Mouse (Mus musculus) heart, adult 2 months (tissue): ENCODE results near the gene Trpm5. TPM values are rescaled to one million over a fixed set of nuclear protein-coding genes. Genes with fewer than 3 reads are reported as not detected.

Experiments used
- DNase-seq, 2 experiments: peaks; one replicate each; pipeline ENCODE4 v3.0.0; 2021
- H3K27ac ChIP-seq: fragments of 200-600 bp; 2 replicates; pipeline ENCODE4 v1.8.1; 2022
- H3K27me3 ChIP-seq: fragments of 200-500 bp; 2 replicates; pipeline ENCODE4 v1.6.1; 2012; ENCODE audit warnings: mild to moderate bottlenecking, low read length, inconsistent platforms, mixed read lengths; ENCODE audit not compliant: control insufficient read depth, insufficient read depth
- H3K36me3 ChIP-seq: fragments of 200-500 bp; 2 replicates; pipeline ENCODE4 v1.6.1; 2012; ENCODE audit warnings: low read length, inconsistent platforms; ENCODE audit not compliant: control insufficient read depth, insufficient read depth
- H3K4me1 ChIP-seq: fragments of 200-500 bp; 2 replicates; pipeline ENCODE4 v1.6.1; 2011; ENCODE audit warnings: low read length; ENCODE audit not compliant: control insufficient read depth, insufficient read depth
- H3K4me3 ChIP-seq: fragments of 200-600 bp; 2 replicates; pipeline ENCODE4 v1.8.1; 2022
- H3K79me2 ChIP-seq: fragments of 200-500 bp; replicated peaks from 2 replicates; pipeline ENCODE4 v1.6.1; 2012; ENCODE audit warnings: mild to moderate bottlenecking, inconsistent platforms, low read length, moderate library complexity, mixed read lengths; ENCODE audit not compliant: control insufficient read depth, insufficient read depth
- H3K9ac ChIP-seq: fragments of 200-500 bp; 2 replicates; pipeline ENCODE4 v1.6.1; 2012; ENCODE audit warnings: low read depth, mild to moderate bottlenecking, control low read depth, inconsistent platforms, low read length, mixed read lengths
- CTCF ChIP-seq: fragments of 200-600 bp; IDR thresholded peaks from 2 replicates; pipeline ENCODE4 v1.8.1; 2022; ENCODE audit warnings: antibody characterized with exemption, mild to moderate bottlenecking, moderate library complexity
- EP300 ChIP-seq: fragments of 200-500 bp; IDR thresholded peaks from 2 replicates; pipeline ENCODE4 v1.6.1; 2011; ENCODE audit warnings: low read depth, low read length, control low read depth; ENCODE audit not compliant: insufficient read depth
- POLR2A ChIP-seq: fragments of 200-500 bp; IDR thresholded peaks from 2 replicates; pipeline ENCODE4 v1.6.1; 2011; ENCODE audit warnings: mild to moderate bottlenecking, low read depth, low read length, control low read depth; ENCODE audit not compliant: insufficient read depth
- WGBS: fragments of 180-500 bp; shearing (Covaris S2); methylation state at CpG from one replicate; pipeline ENCODE4 v1.1.7; 2018; 5-methylcytosine and 5-hydroxymethylcytosine counted together
- intact Hi-C: fragments of 180-260 bp; cut with DNase I; formaldehyde crosslinking; loops from one replicate; pipeline ENCODE4 v1.15.1; 2025
- polyA plus RNA-seq: library from polyadenylated mRNA; depleted of rRNA; stranded (reverse); fragments of >200 nt; gene quantifications from 2 replicates; pipeline ENCODE4 v1.2.3, GENCODE M21; 2012
- total RNA-seq, 2 experiments: library from RNA; stranded (reverse); gene quantifications; 2 replicates each; pipeline ENCODE4 v1.2.3; 2021

Trpm5 gene
- total and polyA plus RNA-seq, 3 experiments: 0.08 TPM; not detected in 2

GRCm38 (mm10) chr7:143105258-143105897, 10.9 kb upstream of the Trpm5 start:
- peaks cover 2% of the 10 kb centered on the region; the same call in 1 of the 2 replicates for H3K36me3 ChIP-seq
- no peaks in the 10 kb centered on the region for H3K27me3 ChIP-seq
- H3K4me1 ChIP-seq: peaks cover 15% of the 10 kb centered on the region
- H3K27ac ChIP-seq: no peak overlapping the region
- no peak overlapping the region for H3K9ac ChIP-seq
- no peak overlapping the region for H3K4me3 ChIP-seq
- intact Hi-C loops: no loop called here
- no peaks in the 10 kb centered on the region for H3K79me2 ChIP-seq
- DNase-seq: no peak
- TF ChIP-seq EP300 (no peak), POLR2A (no peak), CTCF (no peak)
- 53% methylated on average over 11 of the region's 11 CpGs for WGBS

GRCm38 (mm10) chr7:143100759-143101158, 6.3 kb upstream of the Trpm5 start:
- no peak overlapping the region for H3K4me3 ChIP-seq
- no peaks in the 10 kb centered on the region for H3K4me1 ChIP-seq
- WGBS: 24% methylated on average over 4 of the region's 4 CpGs
- H3K9ac ChIP-seq: no peak overlapping the region
- no peaks in the 10 kb centered on the region for H3K79me2 ChIP-seq
- intact Hi-C loops: no loop called here
- H3K27ac ChIP-seq: no peak overlapping the region
- TF ChIP-seq EP300 (no peak), POLR2A (no peak), CTCF (no peak)
- no peaks in the 10 kb centered on the region for H3K27me3 ChIP-seq
- peak in 1 of 2 experiments; percentile 44 for DNase-seq
- H3K36me3 ChIP-seq: no peaks in the 10 kb centered on the region

DNA sequence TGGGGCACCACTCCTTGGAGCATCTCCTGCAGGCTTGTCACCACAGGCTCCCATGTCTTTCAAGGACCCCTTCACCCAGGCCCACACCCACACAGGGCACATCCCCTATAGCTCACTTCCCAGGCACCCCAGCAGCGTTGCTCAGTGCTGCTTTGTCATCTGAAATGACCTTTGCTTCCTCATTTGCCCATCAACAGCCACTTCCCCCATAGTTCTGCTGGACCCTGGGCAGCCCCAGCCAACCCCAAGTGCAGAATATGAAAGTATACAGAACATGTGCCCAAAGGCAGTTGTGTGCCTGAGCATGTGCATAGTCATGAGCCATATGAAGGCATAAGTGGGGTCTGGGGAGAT, 1.1 kb upstream of the Trpm5 start:
- H3K36me3 ChIP-seq: no peaks in the 10 kb centered on the region
- WGBS: 61% methylated on average over 1 of the region's 1 CpGs
- no peaks in the 10 kb centered on the region for H3K4me1 ChIP-seq
- no peak overlapping the region for H3K4me3 ChIP-seq
- H3K27me3 ChIP-seq: no peaks in the 10 kb centered on the region
- no peaks in the 10 kb centered on the region for H3K79me2 ChIP-seq
- H3K9ac ChIP-seq: no peak overlapping the region
- H3K27ac ChIP-seq: no peak overlapping the region
- no peak for TF ChIP-seq POLR2A
- TF ChIP-seq EP300: no peak
- no peak for TF ChIP-seq CTCF
- intact Hi-C loops: loop anchor here (2.0 kb wide), 1 partner anchor 15 kb away; no protein-coding TSS in a partner anchor
- no peak for DNase-seq

DNA sequence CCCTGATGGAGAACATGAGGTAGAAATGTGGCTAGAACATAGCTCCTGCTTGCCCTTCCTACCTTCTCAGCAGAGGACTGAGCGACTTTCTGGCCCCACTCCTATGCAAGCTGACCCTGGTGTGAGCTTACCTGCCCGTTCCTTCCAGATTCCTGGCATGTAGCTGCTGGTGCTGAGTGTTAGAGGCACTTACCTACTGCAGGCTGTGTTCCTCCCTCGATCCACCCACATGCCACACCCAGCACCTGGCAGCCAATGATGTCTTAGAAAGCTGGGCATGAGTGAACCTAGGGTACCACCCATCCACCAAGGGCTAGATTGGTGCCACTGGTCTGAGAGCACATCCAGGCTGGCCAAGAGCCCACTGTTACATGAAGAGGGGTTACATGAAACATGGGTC, 595 bp downstream of the Trpm5 start:
- Histone ChIP-seq H3K27me3 (no peaks in the 10 kb centered on the region), H3K27ac (no peak overlapping the region), H3K79me2 (no peaks in the 10 kb centered on the region), H3K36me3 (no peaks in the 10 kb centered on the region), H3K4me3 (no peak overlapping the region), H3K9ac (no peak overlapping the region), H3K4me1 (no peaks in the 10 kb centered on the region)
- TF ChIP-seq POLR2A (no peak), EP300 (no peak), CTCF (no peak)
- no peak for DNase-seq
- intact Hi-C loops: loop anchor here (1.0 to 2.0 kb wide), 4 partner anchors 17 to 372 kb away; no protein-coding TSS in a partner anchor
- WGBS: 84% methylated on average over 3 of the region's 3 CpGs

- Histone ChIP-seq H3K79me2 (no peaks in the 10 kb centered on the region), H3K4me3 (no peak overlapping the region), H3K27ac (no peak overlapping the region), H3K9ac (no peak overlapping the region), H3K4me1 (no peaks in the 10 kb centered on the region), H3K36me3 (no peaks in the 10 kb centered on the region), H3K27me3 (no peaks in the 10 kb centered on the region)
- WGBS: 55% methylated on average over 4 of the region's 4 CpGs
- TF ChIP-seq EP300: no peak
- peak; percentile 70 for TF ChIP-seq CTCF
- DNase-seq: peak in 1 of 2 experiments; percentile 38
- intact Hi-C loops: loop anchor here (1.0 to 2.0 kb wide), 3 partner anchors 28 to 193 kb away; no protein-coding TSS in a partner anchor
Observed at GRCm38 (mm10) chr7:143087070-143087579, 7.3 kb downstream of the Trpm5 start.

DNA sequence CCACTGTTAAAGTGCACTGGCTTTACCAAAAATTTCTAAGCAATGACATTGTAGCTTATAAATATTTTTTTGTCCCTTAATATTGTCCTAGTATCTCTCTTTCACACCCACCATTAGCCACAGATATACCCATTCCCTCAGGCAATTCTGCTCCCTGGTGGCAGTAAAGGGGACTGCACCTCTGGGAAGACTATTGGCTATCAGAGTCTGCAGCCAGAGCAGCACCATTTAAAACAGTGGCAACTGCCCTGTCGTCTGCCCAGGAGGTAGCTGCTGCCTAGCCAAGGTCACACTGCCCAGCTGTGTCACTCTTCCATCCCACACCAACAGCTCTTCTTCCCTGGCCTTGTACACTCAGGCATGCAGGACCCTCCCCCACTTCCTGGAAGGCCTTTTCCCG, 8.1 kb downstream of the Trpm5 start:
- no peaks in the 10 kb centered on the region for H3K4me1 ChIP-seq
- H3K9ac ChIP-seq: no peak overlapping the region
- peak; percentile 70 to 86 for DNase-seq
- H3K36me3 ChIP-seq: no peaks in the 10 kb centered on the region
- 50% methylated on average over 2 of the region's 2 CpGs for WGBS
- H3K4me3 ChIP-seq: no peak overlapping the region
- no peaks in the 10 kb centered on the region for H3K79me2 ChIP-seq
- no peak overlapping the region for H3K27ac ChIP-seq
- TF ChIP-seq CTCF (peak; percentile 98; the same call in 1 of the 2 replicates), POLR2A (no peak), EP300 (peak; percentile 84)
- intact Hi-C loops: loop anchor here (1.0 to 2.0 kb wide), 3 partner anchors 28 to 168 kb away; no protein-coding TSS in a partner anchor
- no peaks in the 10 kb centered on the region for H3K27me3 ChIP-seq
